Mouse (Mus musculus): ENCODE measurements around the gene Olfr1079.
"Not testable (repeated sequence)": the region's sequence is repeated elsewhere in the genome, so short reads cannot be mapped to it uniquely, and the experiment has no call there.

Olfr1079 gene

GRCm38 (mm10) chr2:86542380-86542779, at the start of gene Olfr1079:
TSS of gene Olfr1079 (minus strand) at chr2:86542480.
- no peak for DNase-seq (ENCODE audit: low spot score)

DNA sequence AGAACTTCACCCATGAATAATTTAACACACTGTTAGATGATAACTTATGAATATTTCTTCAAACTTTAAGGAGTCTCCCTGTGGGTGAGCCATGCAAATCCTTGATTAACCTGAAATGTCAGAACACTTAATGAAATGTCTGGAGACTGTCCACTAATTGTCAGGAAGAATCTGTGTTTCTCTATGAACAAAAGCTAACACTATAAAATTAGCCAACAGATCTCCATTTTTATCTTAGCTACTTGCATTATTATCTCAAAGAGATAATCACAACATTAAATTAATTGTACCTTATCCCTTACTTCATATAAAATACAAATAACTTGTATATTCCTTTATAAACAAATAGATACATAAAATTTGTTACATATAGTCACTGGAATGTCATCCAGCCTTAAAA, 15.9 kb upstream of the Olfr1079 start, which contains the start of gene Olfr1080:
TSS of gene Olfr1080 (minus strand) at position 101 of the 400 bp plus-strand sequence.
- DNase-seq (ENCODE audit: low spot score), result not testable (repeated sequence)

DNA sequence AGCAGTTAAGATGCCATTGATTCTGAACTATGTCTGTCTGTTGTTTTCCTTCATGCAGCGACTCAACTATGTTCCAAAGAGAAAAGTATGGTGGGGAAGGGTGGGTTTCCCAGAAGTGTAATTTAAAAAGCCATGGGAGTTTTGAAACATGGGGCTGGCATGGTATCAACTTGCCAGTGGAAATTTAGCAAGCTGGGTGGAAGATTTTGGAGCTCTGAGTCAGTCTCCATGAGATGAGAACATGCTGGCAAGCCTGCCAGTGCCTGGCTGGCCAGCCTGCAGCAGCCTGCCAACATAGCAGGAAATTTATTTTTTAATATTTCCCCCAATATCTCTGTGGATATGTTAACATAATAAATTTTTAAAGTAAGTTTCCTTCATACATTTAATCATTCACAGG, 11.3 kb downstream of the Olfr1079 start:
- no peak for DNase-seq (ENCODE audit: low spot score)

- DNase-seq (ENCODE audit: low spot score), result no peak
Observed at GRCm38 (mm10) chr2:86508161-86508560, 34.1 kb downstream of the Olfr1079 start, which contains the start of gene Olfr1076. TSS of gene Olfr1076 (plus strand) at chr2:86508461.

DNA sequence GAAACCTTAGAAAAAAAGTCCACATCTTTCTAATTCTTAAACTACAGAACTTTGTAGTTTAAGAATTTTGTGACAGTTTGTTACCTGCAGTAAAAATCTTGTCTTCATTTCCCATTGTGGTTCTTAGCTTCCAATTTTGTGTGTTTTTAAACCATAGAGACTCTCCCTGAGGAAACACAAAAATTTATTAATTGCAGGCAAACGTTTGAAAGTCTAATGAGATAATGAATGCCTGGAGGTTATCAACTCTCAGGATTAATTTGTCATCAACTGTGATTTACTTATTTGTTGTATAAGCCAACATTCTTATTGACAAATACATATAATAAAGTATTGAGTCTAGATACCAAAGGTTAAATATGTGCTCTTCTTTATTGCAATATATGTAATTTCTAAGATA, 55.0 kb downstream of the Olfr1079 start, which contains the start of gene Olfr228:
TSS of gene Olfr228 (minus strand) at position 101 of the 400 bp plus-strand sequence.
- DNase-seq (ENCODE audit: low spot score), result no peak
